Mouse (Mus musculus) cerebellum, adult 11-12 months (tissue): ENCODE measurements at regions not wholly inside any gene's neighbourhood (a gene's known extent, or its start where the extent isn't known, plus 50 kb on each side); places are given as distances from the start of the nearest gene placed in this dataset.

Source experiments
- DNase-seq: peaks from one replicate; pipeline ENCODE4 v3.0.0; 2022

- no peak for DNase-seq
These were observed 458.7 kb downstream of the Tmem135 start for GRCm38 (mm10) chr7:88945338-88945737.

- no peak for DNase-seq
These were observed 459.1 kb downstream of the Tmem135 start for GRCm38 (mm10) chr7:88944936-88945335.

- no peak for DNase-seq
These were observed 462.6 kb downstream of the Tmem135 start for GRCm38 (mm10) chr7:88941246-88941910.

- no peak for DNase-seq
These were observed 463.8 kb downstream of the Tmem135 start for GRCm38 (mm10) chr7:88940196-88940595.

GRCm38 (mm10) chr7:88928245-88928795, 475.7 kb downstream of the Tmem135 start:
- DNase-seq, result no peak
